Mouse (Mus musculus): Measurements from ENCODE around the gene Gm281. TPM values are rescaled to one million over a fixed set of nuclear protein-coding genes. Genes with fewer than 3 reads are reported as not detected.

The Gm281 gene
- polyA plus RNA-seq, 1 experiment from 2014 or later = not detected

DNA sequence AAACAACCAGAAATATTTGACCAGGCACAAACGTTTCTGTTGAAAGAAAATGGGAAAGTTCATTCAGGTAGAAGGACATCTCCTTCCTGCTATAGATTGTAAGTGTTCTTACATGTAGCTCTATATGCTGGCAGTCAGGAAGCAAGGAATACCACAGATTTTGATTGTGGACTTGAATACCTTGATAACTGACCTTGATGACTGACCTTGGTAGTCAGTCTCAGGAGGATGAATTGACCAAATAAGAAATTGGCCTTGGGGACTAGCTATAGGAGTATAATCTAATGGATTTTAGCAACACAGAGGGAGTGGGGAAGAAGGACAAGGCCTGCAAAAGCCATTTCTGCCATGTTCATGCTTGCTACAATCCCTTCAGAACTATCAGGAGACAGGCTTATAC lies 123.8 kb downstream of the Gm281 start:
- no peaks in the 10 kb centered on the region for H3K4me1 ChIP-seq (replicated peaks)
- no peak overlapping the region for H3K4me2 ChIP-seq
- WGBS = 35% methylated on average over 1 of the region's 1 CpGs
- no peak overlapping the region for H3K9ac ChIP-seq
- H3K4me3 ChIP-seq = no peak overlapping the region
- no peaks in the 10 kb centered on the region for H3K36me3 ChIP-seq
- no peaks in the 10 kb centered on the region for H3K9me3 ChIP-seq (replicated peaks)
- no peaks in the 10 kb centered on the region for H3K27me3 ChIP-seq
- no peak for ATAC-seq (replicated peaks; ENCODE audit: insufficient number of reproducible peaks, insufficient read depth, low FRiP score, low read depth)
- H3K27ac ChIP-seq = no peak overlapping the region

DNA sequence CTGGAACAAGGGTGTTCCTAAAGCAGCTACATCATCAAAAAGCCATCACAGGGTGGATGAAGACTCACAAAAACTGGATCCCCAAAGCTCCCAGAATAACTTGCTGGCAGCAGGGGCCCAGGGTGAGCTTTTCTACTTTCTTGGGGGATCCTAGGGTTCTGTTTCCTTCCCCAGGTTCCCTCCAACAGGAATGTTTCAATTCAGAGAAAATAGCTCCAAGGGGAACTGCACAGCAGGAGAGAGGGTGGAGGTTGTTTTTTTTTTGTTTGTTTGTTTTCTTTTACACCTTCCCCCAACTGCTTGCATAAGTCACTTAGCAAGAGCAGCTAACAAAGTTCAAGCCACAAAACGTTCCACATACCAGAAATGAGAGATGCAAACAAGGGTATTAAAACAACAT lies 124.3 kb downstream of the Gm281 start:
- no peaks in the 10 kb centered on the region for H3K4me1 ChIP-seq (replicated peaks)
- no peak overlapping the region for H3K4me2 ChIP-seq
- no peak overlapping the region for H3K9ac ChIP-seq
- no peak overlapping the region for H3K4me3 ChIP-seq
- no peaks in the 10 kb centered on the region for H3K36me3 ChIP-seq
- no peak for ATAC-seq (replicated peaks; ENCODE audit: insufficient number of reproducible peaks, insufficient read depth, low FRiP score, low read depth)
- H3K27me3 ChIP-seq = no peaks in the 10 kb centered on the region
- H3K27ac ChIP-seq = no peak overlapping the region
- no peaks in the 10 kb centered on the region for H3K9me3 ChIP-seq (replicated peaks)
- 11% methylated on average over 1 of the region's 1 CpGs for WGBS

DNA sequence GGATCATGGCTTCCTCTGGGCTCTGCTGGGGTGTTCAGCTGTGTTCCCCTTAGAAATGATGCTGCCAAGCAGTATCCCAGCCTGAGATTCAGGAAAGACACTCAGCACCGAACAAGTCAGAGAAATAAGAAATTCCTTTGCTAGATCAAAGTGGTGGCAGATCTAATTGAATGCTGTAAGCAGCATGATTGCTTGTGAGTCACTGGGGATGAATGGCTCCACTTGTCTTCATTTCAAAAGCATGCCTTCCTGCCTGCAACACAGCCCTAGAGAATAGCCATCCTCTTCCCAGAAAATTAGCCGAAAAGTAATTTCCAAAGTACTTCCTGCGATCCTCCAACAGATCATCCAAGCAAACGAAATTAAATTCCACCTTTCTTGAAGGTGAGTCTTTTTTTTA lies 131.3 kb downstream of the Gm281 start:
- no peaks in the 10 kb centered on the region for H3K9me3 ChIP-seq (replicated peaks)
- H3K4me2 ChIP-seq = no peak overlapping the region
- no peaks in the 10 kb centered on the region for H3K27me3 ChIP-seq
- no peaks in the 10 kb centered on the region for H3K36me3 ChIP-seq
- no peak for ATAC-seq (replicated peaks; ENCODE audit: insufficient number of reproducible peaks, insufficient read depth, low FRiP score, low read depth)
- H3K4me1 ChIP-seq (replicated peaks) = no peaks in the 10 kb centered on the region
- 64% methylated on average over 4 of the region's 4 CpGs for WGBS
- no peak overlapping the region for H3K4me3 ChIP-seq
- H3K9ac ChIP-seq = no peak overlapping the region
- no peak overlapping the region for H3K27ac ChIP-seq

DNA sequence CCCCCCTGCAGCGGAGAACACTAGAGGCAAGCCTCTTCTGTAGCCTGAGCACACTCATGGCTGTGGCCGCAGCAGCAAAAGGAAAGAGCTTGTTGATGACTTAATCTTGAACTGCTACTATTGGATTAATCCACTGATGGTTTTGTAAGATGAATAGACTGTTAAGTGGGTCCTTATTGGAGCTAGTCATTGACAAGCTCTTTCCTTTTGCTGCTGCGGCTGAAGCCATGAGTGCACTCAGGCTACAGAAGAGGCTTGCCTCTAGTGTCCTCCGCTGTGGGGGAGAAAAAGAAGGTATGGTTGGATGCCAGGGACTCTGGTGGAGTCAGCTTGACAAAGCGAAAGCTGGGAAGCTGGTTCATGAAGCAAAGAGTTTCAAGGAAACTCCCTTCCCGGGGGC lies 135.9 kb downstream of the Gm281 start:
- H3K9me3 ChIP-seq (replicated peaks) = no peaks in the 10 kb centered on the region
- no peak overlapping the region for H3K27ac ChIP-seq
- H3K36me3 ChIP-seq = no peaks in the 10 kb centered on the region
- 37% methylated on average over 6 of the region's 6 CpGs for WGBS
- no peak overlapping the region for H3K9ac ChIP-seq
- no peak for ATAC-seq (replicated peaks; ENCODE audit: insufficient number of reproducible peaks, insufficient read depth, low FRiP score, low read depth)
- H3K27me3 ChIP-seq = no peaks in the 10 kb centered on the region
- no peak overlapping the region for H3K4me3 ChIP-seq
- H3K4me2 ChIP-seq = no peak overlapping the region
- no peaks in the 10 kb centered on the region for H3K4me1 ChIP-seq (replicated peaks)

DNA sequence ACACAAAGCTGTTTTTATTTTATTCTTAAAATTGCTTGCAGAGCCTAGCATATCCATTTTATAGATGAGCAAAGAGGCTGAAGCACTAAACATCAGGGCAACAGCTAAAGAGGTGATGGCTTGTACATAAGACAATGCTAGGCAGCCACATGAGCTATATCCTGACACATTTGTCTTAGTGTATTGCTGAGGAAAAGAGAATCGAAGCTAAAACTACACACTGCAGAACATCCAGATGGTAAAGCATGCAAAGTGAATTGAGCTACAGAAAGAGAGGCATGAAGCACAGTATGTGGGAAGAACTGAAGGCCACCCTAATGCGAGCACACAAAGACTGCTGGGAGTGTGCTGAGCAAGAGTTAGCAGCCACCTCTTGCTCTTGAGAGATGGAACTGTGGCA lies 143.1 kb downstream of the Gm281 start:
- 55% methylated on average over 2 of the region's 2 CpGs for WGBS
- no peak overlapping the region for H3K4me3 ChIP-seq
- no peak for ATAC-seq (replicated peaks; ENCODE audit: insufficient number of reproducible peaks, insufficient read depth, low FRiP score, low read depth)
- H3K9ac ChIP-seq = no peak overlapping the region
- H3K27me3 ChIP-seq = no peaks in the 10 kb centered on the region
- H3K4me1 ChIP-seq (replicated peaks) = no peaks in the 10 kb centered on the region
- H3K4me2 ChIP-seq = no peak overlapping the region
- no peaks in the 10 kb centered on the region for H3K36me3 ChIP-seq
- H3K9me3 ChIP-seq (replicated peaks) = no peaks in the 10 kb centered on the region
- H3K27ac ChIP-seq = no peak overlapping the region

DNA sequence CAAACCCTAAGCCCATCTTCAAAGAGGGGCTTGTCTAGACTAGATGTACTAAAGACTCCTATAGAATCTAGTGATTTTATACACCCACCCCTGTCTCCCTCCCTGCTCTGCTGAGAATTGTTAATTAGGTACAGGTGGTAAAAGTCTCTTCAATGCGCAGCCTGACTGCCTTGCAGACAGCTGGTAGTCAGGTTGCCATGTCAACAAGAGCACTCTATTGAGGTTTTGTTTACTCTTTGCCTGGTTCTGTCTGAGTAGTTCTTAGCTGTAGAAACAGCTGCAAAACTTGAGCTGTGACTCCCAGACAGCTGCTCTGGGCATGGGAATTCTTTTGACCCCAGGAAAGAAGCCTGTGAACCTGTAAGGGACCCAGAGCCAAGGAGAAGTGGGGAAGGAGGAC lies 143.6 kb downstream of the Gm281 start:
- WGBS = 21% methylated on average over 1 of the region's 1 CpGs
- H3K4me1 ChIP-seq (replicated peaks) = no peaks in the 10 kb centered on the region
- no peak overlapping the region for H3K4me3 ChIP-seq
- ATAC-seq (replicated peaks; ENCODE audit: insufficient number of reproducible peaks, insufficient read depth, low FRiP score, low read depth) = no peak
- no peak overlapping the region for H3K4me2 ChIP-seq
- no peaks in the 10 kb centered on the region for H3K36me3 ChIP-seq
- no peak overlapping the region for H3K27ac ChIP-seq
- H3K9me3 ChIP-seq (replicated peaks) = no peaks in the 10 kb centered on the region
- H3K27me3 ChIP-seq = no peaks in the 10 kb centered on the region
- no peak overlapping the region for H3K9ac ChIP-seq

Small RNA genes within 50 kb of the gene (microRNA-seq; reads per million reads assigned to microRNA genes)
- gene Gm27506 = not detected

Other genes with a start within 250 kb of the Gm281 start
- gene Sntn, start 243.6 kb downstream of the Gm281 start, polyA plus RNA-seq (2015; fragmentation: Nextera tagmentation; extraction: Ambion mirVana) = not detected in 2 replicates
- gene Atxn7, start 47.0 kb upstream of the Gm281 start, polyA plus RNA-seq (2015; fragmentation: Nextera tagmentation; extraction: Ambion mirVana) = 3.0 and 3.4 TPM in 2 replicates
- gene Thoc7, start 47.4 kb upstream of the Gm281 start, polyA plus RNA-seq (2015; fragmentation: Nextera tagmentation; extraction: Ambion mirVana) = 143 and 177 TPM in 2 replicates
- 165 TPM in 2 replicates for gene Psmd6, start 206.5 kb upstream of the Gm281 start, polyA plus RNA-seq (2015; fragmentation: Nextera tagmentation; extraction: Ambion mirVana)

All from heart, embryonic 15.5 days (tissue).